In genomic region chr11:50587026-50587425, GRCm38 (mm10) we compare ENCODE assay signal across 9 mouse cellular contexts. TPM values are rescaled to one million over a fixed set of nuclear protein-coding genes. Genes with fewer than 3 reads are reported as not detected.
A peak's percentile ranks its signal among the peaks of the same experiment; 100 is the strongest.
DNase-seq lines count a peak whose midpoint lies in the region; ATAC-seq and TF ChIP-seq lines count a peak whose summit lies in the region.
"Had no signal": no experiment of that assay in that cellular context is flagged by ENCODE, and none has a peak within 500 bp of the region (broad histone marks: within the 10 kb centered on the region; RNA-seq: fewer than 3 reads in every experiment).

No protein-coding gene starts in this region.

- peak; percentile 64 for TF ChIP-seq CTCF in bone marrow, adult 2 months (IDR thresholded peaks at IDR 0.05; ENCODE audit: control insufficient read depth, insufficient read depth, low read length)
- TF ChIP-seq CTCF in heart, postnatal 0 days (IDR thresholded peaks at IDR 0.05; ENCODE audit: low read depth): peak; percentile 68

- WGBS in bone marrow, adult 2 months: 31% methylated on average over 7 of the region's 7 CpGs
- 34% methylated on average over 7 of the region's 7 CpGs for WGBS in heart, postnatal 0 days

- no peaks in the 10 kb centered on the region for H3K9me3 ChIP-seq in heart, postnatal 0 days (replicated peaks; ENCODE audit: control insufficient read depth, low read length)
- H3K9me3 ChIP-seq: stomach, embryonic 15.5 days had no signal

- no peak overlapping the region for H3K4me2 ChIP-seq in heart, postnatal 0 days (ENCODE audit: low read depth, low read length)
- H3K4me2 ChIP-seq: stomach, embryonic 15.5 days had no signal

- no peaks in the 10 kb centered on the region for H3K4me1 ChIP-seq in bone marrow, adult 2 months (ENCODE audit: control insufficient read depth, insufficient read depth, low read length)
- H3K4me1 ChIP-seq in heart, postnatal 0 days (ENCODE audit: control insufficient read depth, insufficient read depth): no peaks in the 10 kb centered on the region
- H3K4me1 ChIP-seq: stomach, embryonic 15.5 days had no signal

- ATAC-seq in heart, postnatal 0 days (ENCODE audit: insufficient read depth, low read depth): peak; percentile 55

- TF ChIP-seq EP300 in heart, postnatal 0 days (IDR thresholded peaks at IDR 0.05; ENCODE audit: low read depth): no peak

- DNase-seq in cerebellum, postnatal 14 days: peak; percentile 67 to 78
- DNase-seq in cerebellum, adult 9-10 months: no peak
- peak; percentile 17 to 30 for DNase-seq in lung, adult 18-20 months
- DNase-seq in lung, postnatal 25 days (ENCODE audit: low spot score): no peak
- peak; percentile 19 for DNase-seq in heart, postnatal 0 days (ENCODE audit: low spot score)
- DNase-seq in naive thymus-derived CD4-positive, alpha-beta T cell, adult 2 months (ENCODE audit: low read depth): peak; percentile 49
- no peak for DNase-seq in yolk sac, embryonic 10.5 days (ENCODE audit: low spot score)

- H3K9ac ChIP-seq in heart, postnatal 0 days (replicated peaks; ENCODE audit: low read depth, low read length): no peak overlapping the region
- H3K9ac ChIP-seq: stomach, embryonic 15.5 days had no signal

- no peak overlapping the region for H3K4me3 ChIP-seq in bone marrow, adult 2 months (replicated peaks; ENCODE audit: control insufficient read depth, low read depth, low read length)
- no peak overlapping the region for H3K4me3 ChIP-seq in heart, postnatal 0 days (ENCODE audit: low read depth, low read length)
- H3K4me3 ChIP-seq: stomach, embryonic 15.5 days had no signal

- H3K36me3 ChIP-seq in heart, postnatal 0 days (replicated peaks; ENCODE audit: control insufficient read depth, insufficient read depth, low read length): no peaks in the 10 kb centered on the region
- H3K36me3 ChIP-seq: stomach, embryonic 15.5 days had no signal

- no peaks in the 10 kb centered on the region for H3K27me3 ChIP-seq in heart, postnatal 0 days (ENCODE audit: control insufficient read depth, insufficient read depth, low read length)
- H3K27me3 ChIP-seq: stomach, embryonic 15.5 days had no signal

- H3K27ac ChIP-seq in bone marrow, adult 2 months (ENCODE audit: control insufficient read depth, insufficient read depth, low read depth, low read length, poor library complexity): no peak overlapping the region
- no peak overlapping the region for H3K27ac ChIP-seq in heart, postnatal 0 days (ENCODE audit: low read depth)
- H3K27ac ChIP-seq: stomach, embryonic 15.5 days had no signal

- no peak for TF ChIP-seq POLR2A in bone marrow, adult 2 months (IDR thresholded peaks at IDR 0.05; ENCODE audit: borderline replicate concordance, control insufficient read depth, low read depth, low read length)

RNA-seq across cellular contexts. Expression of gene Adamts2, which starts 14.9 kb away (rescaled TPM):
- polyA plus RNA-seq in bone marrow, adult 2 months (2011; ENCODE audit: insufficient read depth, insufficient read length, low replicate concordance, missing spikeins): 2.6 and 3.0 TPM in 2 replicates
- total RNA-seq in heart, postnatal 0 days (2014; rRNA removed; ENCODE audit: low replicate concordance): 19.0 and 19.4 TPM in 2 replicates
- polyA plus RNA-seq in heart, postnatal 0 days (2015; fragmentation: Nextera tagmentation; extraction: Ambion mirVana): 8.7 and 9.1 TPM in 2 replicates

Comparison
In these comparisons a context has a peak if more than half of its experiments do, and no peak if none do; other contexts are left out.
1. DNase-seq: peak in cerebellum, postnatal 14 days (2 of 2), lung, adult 18-20 months (2 of 2), heart, postnatal 0 days (single experiment) and naive thymus-derived CD4-positive, alpha-beta T cell, adult 2 months (single experiment); none in cerebellum, adult 9-10 months (single experiment), lung, postnatal 25 days (single experiment) and yolk sac, embryonic 10.5 days (single experiment).